Mouse (Mus musculus) cortical plate, adult 2 months (tissue): ENCODE data around the gene Mrps12.

ENCODE experiments used
- CTCF ChIP-seq: fragments of 200-500 bp; IDR thresholded peaks from 2 replicates; pipeline ENCODE4 v1.5.1; 2011; ENCODE audit warnings: mild to moderate bottlenecking, control low read depth, low read length; ENCODE audit not compliant: insufficient read depth; ENCODE audit errors: extremely low read depth
- POLR2A ChIP-seq: fragments of 200-500 bp; IDR thresholded peaks from 2 replicates; pipeline ENCODE4 v1.6.1; 2011; ENCODE audit warnings: mild to moderate bottlenecking, low read length, control low read depth; ENCODE audit not compliant: insufficient read depth; ENCODE audit errors: extremely low read depth

- TF ChIP-seq CTCF (no peak), POLR2A (no peak)
Measured at GRCm38 (mm10) chr7:28770309-28770708, 28.7 kb upstream of the Mrps12 start.
